Mouse (Mus musculus) Patski (cell line): ENCODE results near the gene Akap6. TPM values are rescaled to one million over a fixed set of nuclear protein-coding genes. Genes with fewer than 3 reads are reported as not detected.

Source experiments
- ATAC-seq: fragments of 100-300 bp; one replicate; pipeline ENCODE4 v1.8.0; 2021
- CTCF ChIA-PET: fragments of 350-600 bp; sonication (Branson Sonifier 250); formaldehyde crosslinking; loops from one replicate; lab custom pipeline; 2022; ENCODE audit warnings: inconsistent platforms; lab: Charles Lee
- POLR2A ChIA-PET: fragments of 350-600 bp; sonication (Branson Sonifier 250); formaldehyde crosslinking; loops from one replicate; lab custom pipeline; 2022; ENCODE audit warnings: antibody characterized with exemption, inconsistent platforms; lab: Charles Lee
- DNase-seq: peaks from one replicate; pipeline ENCODE4 v3.0.0-alpha.2; 2011; ENCODE audit warnings: low read depth, low spot score
- H3K27me3 ChIP-seq: fragments of 371-371 bp; one replicate; pipeline ENCODE4 v1.5.1; 2021
- CTCF ChIP-seq: fragments of 100-300 bp; IDR thresholded peaks from one replicate; pipeline ENCODE4 v1.5.1; 2021
- in situ Hi-C: fragments of 300-500 bp; cut with MboI; formaldehyde crosslinking; loops from 3 replicates; pipeline ENCODE4 v1.11.1; 2018; ENCODE audit warnings: low pct_unique_long_range_greater_than_20kb, mixed read lengths
- polyA plus RNA-seq: library from polyadenylated mRNA; unstranded; gene quantifications from one replicate; pipeline ENCODE4 v1.2.3, GENCODE M21; 2021

Akap6 gene
- polyA plus RNA-seq, 1 experiment from 2014 or later = 0.64 TPM

DNA sequence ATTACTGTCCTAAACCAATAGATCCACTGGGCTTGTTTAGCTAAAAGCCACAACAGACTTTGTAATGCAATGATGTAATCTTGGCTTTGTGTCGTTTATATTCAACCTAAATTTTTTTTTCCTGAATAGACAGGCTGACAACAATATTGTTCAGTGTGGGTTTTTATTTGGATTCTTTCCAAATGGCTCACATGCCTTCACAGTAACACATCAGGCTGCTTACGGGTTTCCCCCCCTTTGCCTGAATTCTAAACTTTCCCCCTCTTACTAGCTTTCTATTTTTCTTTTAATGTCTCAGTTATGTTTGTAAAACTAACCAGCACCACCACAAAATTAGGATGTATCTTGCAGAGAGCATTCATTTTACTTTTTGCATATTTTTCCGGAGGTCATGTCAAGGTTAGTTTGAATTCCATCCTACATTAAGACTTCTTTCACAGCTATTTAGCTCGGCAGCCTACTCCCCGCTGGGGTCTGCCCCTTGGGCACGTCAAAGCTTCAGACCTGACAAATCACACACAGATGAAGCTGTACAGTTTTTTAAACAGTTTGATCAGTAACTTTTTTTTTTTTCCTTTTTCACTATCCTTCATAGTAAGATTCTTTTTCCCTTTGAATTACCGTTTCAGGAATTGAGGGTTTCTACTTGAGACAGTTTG is 362.4 kb downstream of the Akap6 start:
- CTCF ChIA-PET = no interaction called here
- H3K27me3 ChIP-seq = peaks cover 4% of the 10 kb centered on the region
- POLR2A ChIA-PET = no interaction called here
- peak; percentile 49 for DNase-seq
- in situ Hi-C loops = no loop called here
- no peak for TF ChIP-seq CTCF
- no peak for ATAC-seq

DNA sequence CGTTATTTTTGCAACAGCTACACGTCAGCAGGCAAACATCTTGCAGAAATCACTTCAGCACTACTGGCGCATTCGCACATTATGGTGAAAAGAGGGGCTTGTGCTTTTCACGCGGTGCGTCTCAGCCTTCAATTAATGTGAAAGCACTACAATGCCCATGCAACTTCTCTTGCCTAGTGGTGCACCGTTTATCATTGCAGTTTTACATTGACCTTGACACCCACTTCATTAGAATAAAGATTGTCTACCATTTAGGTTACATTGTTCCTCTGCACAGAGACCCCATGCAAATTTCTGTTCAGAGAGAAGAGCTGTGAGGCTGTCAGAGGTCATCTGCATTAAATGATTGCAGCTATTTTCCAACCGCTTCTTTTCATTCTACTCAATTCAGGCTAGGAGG is 363.8 kb downstream of the Akap6 start:
- ATAC-seq = no peak
- ChIA-PET CTCF (no interaction called here), POLR2A (interaction anchor here (0.8 kb wide), 1 partner anchor 22 kb away, joined by 3 read pairs; no protein-coding TSS in a partner anchor)
- DNase-seq = no peak
- peaks cover 13% of the 10 kb centered on the region for H3K27me3 ChIP-seq
- no peak for TF ChIP-seq CTCF
- in situ Hi-C loops = no loop called here

DNA sequence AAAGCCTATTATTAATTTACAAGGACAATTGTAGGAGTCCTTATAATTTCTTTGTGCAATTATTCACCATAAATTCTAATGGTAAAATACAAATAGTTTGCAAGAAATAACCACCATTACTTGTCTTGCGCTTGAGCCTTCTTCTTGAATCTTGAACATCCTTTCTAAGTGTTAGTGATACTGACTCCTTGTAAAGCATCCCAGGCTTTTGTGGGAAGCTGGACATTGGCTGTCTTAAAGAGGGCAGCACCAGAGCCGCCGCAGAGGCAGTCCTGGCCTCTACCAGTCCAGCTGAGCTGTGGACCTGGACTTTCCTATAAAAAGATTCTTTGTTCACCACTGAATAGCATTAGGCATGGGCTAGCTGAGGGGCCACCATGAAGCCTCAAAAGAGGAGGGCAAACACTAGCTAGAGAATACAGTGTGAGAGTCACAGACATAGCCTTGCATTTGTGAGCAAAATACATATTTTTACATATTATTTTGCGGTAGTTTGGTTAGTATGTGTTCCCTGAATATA is 365.1 kb downstream of the Akap6 start:
- ChIA-PET CTCF (no interaction called here), POLR2A (no interaction called here)
- ATAC-seq (no peak), DNase-seq (no peak)
- in situ Hi-C loops = no loop called here
- no peak for TF ChIP-seq CTCF
- H3K27me3 ChIP-seq = peaks cover 19% of the 10 kb centered on the region

DNA sequence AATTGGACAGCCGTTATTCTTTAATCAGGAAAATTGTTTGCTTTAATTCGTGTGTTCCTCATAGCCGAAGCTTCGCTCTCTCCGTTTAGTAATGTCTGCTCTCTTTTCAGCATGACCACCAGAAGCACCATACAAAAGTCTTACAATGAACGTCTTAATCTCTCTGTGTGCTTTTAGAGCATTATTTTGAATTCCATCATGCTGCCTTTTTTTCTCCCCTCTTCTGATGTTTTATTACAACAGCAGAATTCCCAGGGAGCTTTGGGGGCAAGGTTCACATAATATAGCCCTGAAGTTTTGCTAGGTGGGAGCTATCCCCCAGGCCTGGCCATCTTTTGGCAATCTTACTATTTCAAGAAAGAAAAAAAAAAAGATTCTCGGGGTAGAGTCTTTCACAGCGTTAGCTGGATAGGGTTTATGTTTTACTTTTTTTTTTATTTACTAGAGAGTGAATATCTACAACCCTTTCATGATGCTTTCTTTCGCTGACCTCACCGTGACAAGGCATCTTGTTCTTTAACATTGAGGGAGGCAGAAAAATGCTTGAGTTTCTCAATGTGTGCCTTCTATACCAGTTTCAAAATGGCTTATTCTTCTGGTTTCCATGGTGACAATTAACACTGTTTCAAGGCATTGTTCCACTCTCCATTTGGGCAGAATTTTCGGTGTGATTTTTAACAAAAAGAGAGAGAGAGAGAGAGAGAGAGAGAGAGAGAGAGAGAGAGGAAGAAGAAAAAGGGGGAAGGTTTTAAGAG is 366.0 kb downstream of the Akap6 start:
- ChIA-PET POLR2A (no interaction called here), CTCF (interaction anchor here (0.6 to 0.7 kb wide), 2 partner anchors 19 to 1166 kb away, joined by 3 read pairs; no protein-coding TSS in a partner anchor)
- H3K27me3 ChIP-seq = peaks cover 21% of the 10 kb centered on the region
- in situ Hi-C loops = no loop called here
- ATAC-seq (no peak), DNase-seq (no peak)
- TF ChIP-seq CTCF = no peak

DNA sequence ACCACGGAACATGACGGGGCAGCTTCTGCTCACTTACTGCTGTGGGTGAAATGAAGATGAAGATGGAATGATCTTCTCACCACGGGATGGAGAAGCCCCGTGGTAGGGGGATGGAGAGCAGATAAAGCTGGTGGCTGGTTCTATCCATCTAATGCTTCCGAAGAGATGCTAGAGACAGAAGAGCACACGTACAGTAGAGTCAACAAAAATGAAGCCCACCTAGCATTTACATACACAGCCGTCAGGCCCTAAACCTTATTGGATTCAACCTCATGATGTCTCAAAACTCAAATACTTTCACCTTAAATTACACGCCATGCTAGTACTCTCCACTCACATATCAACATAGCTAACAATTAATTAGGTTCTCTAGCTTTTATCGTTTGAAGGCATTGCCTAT is 367.1 kb downstream of the Akap6 start:
- H3K27me3 ChIP-seq = peaks cover 30% of the 10 kb centered on the region
- CTCF ChIA-PET = interaction anchor here (0.7 kb wide), 1 partner anchor 18 kb away, joined by 3 read pairs; no protein-coding TSS in a partner anchor
- ATAC-seq (no peak), DNase-seq (no peak)
- in situ Hi-C loops = no loop called here
- no peak for TF ChIP-seq CTCF
- POLR2A ChIA-PET = no interaction called here

DNA sequence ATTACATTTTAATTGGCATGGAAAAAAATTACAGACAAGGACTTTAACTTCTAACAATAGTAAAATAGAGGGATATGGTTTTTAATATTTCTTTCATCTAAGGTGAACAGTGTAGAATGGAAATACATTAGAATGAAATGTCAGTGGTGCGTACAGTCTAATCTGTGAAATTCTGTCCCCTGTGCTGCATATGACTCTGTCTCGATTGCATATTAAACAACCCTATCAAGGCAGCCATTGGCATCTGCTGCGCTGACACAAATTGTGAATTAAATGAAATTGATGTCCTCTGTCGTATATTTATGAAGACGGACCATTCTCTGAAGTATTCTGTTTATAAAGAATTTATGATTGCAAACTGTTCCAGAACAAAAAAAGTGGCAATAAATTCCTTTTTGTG is 371.7 kb downstream of the Akap6 start:
- DNase-seq (no peak), ATAC-seq (no peak)
- ChIA-PET POLR2A (no interaction called here), CTCF (no interaction called here)
- no peak for TF ChIP-seq CTCF
- in situ Hi-C loops = no loop called here
- H3K27me3 ChIP-seq = peaks cover 47% of the 10 kb centered on the region

DNA sequence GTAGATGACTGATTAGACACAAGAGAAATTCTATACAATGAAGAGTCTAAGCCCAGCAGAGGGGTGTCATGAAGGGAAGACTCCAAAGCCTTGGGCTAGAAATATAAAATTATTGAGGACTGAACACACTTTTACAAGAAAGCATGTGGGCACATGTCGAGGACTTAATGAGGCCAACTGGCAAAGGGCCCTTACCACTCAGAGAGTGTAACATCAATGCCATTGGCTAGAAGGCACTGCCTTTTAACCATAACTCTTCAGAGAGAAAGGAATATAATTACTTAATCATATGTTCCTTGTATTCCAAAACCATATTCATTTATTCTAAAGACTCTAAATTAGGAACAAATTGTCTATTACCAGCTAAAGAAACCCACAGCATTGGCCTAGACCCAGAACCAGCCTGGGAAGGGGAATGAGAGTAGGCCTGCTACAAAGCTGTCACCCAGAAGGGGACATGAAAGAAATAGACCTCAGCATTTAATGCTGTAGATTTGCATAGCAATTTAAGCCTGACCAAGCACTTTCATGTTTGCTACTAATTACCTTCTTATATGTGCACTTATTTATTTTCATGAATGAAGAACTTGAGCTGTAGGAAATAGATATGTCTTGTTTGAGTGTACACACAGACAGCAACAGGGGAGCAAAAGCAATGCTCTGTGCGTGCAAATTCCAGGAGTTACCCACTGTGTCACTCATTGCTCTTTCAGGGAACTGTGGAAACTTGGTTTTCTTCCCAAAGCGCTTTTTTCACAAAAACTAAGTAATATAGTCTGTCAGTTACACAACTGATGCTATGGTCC is 377.6 kb downstream of the Akap6 start:
- CTCF ChIA-PET = no interaction called here
- TF ChIP-seq CTCF = no peak
- in situ Hi-C loops = no loop called here
- no peak for DNase-seq
- peaks cover 33% of the 10 kb centered on the region for H3K27me3 ChIP-seq
- ATAC-seq = no peak
- POLR2A ChIA-PET = no interaction called here

DNA sequence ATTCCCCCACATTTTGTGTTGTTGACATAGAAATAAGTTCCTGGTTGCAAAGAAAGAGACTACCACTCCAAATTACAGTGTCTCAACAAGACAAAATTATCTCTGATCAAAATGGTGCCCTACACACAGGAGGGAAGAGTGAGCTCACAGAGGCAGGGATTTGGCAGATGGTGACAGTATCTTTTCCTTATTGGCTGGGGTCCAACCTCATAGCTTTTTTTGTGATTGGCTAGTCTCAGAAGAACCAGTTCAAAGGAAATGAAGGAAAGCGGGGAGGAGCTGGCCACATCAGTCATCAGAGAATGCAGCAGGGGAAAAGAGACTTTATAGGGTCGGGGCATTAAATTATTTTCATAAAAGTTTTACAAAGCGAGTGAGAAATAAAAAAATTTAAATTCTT is 386.6 kb downstream of the Akap6 start:
- in situ Hi-C loops = no loop called here
- DNase-seq = no peak
- CTCF ChIA-PET = interaction anchor here (1.1 kb wide), 1 partner anchor 10 kb away, joined by 4 read pairs; no protein-coding TSS in a partner anchor
- TF ChIP-seq CTCF = no peak
- peaks cover 3% of the 10 kb centered on the region for H3K27me3 ChIP-seq
- POLR2A ChIA-PET = interaction anchor here (0.6 kb wide), 1 partner anchor 1007 kb away, joined by 3 read pairs; no protein-coding TSS in a partner anchor
- no peak for ATAC-seq

DNA sequence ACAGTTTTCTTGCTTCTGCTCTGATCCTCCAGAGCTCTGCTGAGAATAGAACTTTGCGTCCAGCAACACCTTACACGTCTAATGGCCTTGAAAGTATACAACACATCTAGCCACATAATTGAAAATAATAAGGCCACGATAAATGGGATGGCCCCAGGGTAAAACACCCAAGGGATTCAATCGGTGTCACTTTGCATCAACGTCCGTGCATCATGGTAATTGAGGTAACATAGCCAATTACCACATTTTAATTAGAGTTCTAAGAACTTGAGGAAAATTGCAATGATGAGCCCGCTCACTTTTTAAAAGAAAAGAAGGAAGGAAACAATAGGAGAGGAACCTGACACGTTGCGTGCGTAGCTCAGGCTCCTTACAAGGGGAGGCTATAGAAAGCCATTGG is 413.1 kb downstream of the Akap6 start:
- in situ Hi-C loops = no loop called here
- TF ChIP-seq CTCF = no peak
- POLR2A ChIA-PET = no interaction called here

DNA sequence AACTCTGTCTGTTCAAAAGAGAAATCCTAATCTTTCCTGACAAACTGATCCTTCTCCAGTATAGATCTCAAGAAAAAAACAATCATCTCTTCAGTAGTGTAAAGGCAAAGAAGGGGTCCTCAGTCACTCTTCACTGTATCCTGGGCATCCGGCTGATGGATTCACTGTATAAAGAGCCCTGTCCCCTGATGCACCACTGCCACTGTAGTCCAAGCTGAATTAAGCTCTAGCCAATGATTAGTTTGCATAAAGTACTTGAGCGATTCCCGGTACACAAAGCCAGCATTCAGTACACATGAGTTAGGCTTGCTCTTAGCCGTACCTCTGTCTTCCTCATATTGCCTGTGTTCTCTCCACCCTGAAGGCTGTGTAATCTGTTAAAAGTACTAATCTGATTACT is 420.2 kb downstream of the Akap6 start:
- POLR2A ChIA-PET = no interaction called here
- in situ Hi-C loops = no loop called here
- no peak for DNase-seq
- peaks cover 12% of the 10 kb centered on the region for H3K27me3 ChIP-seq
- TF ChIP-seq CTCF = no peak
- CTCF ChIA-PET = no interaction called here
- no peak for ATAC-seq

More for the DNA sequence above, 413.1 kb downstream of the Akap6 start:
- CTCF ChIA-PET = no interaction called here
- no peak for ATAC-seq
- peaks cover 10% of the 10 kb centered on the region for H3K27me3 ChIP-seq
- no peak for DNase-seq
